In genomic region chr13:54055448-54055861, GRCm38 (mm10) we compare ENCODE assay signal across 8 mouse cellular contexts. TPM values are rescaled to one million over a fixed set of nuclear protein-coding genes. Genes with fewer than 3 reads are reported as not detected.
DNase-seq lines count a peak whose midpoint lies in the region; ATAC-seq lines count a peak whose summit lies in the region.

Gene Drd1, minus strand, starts transcription at chr13:54055705.

- H3K27ac ChIP-seq in hindbrain, embryonic 15.5 days (replicated peaks), result no peak within 1 kb of the TSS

- H3K4me3 ChIP-seq in hindbrain, embryonic 15.5 days, result peak within 1 kb of the TSS; percentile 52

- H3K4me1 ChIP-seq in hindbrain, embryonic 15.5 days (replicated peaks), result peaks cover 12% of the 10 kb centered on the region

- H3K4me2 ChIP-seq in hindbrain, embryonic 15.5 days, result peak within 1 kb of the TSS; percentile 99

- under 1% methylated on average over 31 of the region's 31 CpGs for WGBS in hindbrain, embryonic 15.5 days

- peak; percentile 79 for ATAC-seq in hindbrain, embryonic 15.5 days (ENCODE audit: low FRiP score, low read depth)
- peak; percentile 79 for ATAC-seq in megakaryocyte, adult 5-6 weeks (ENCODE audit: poor library complexity, severe bottlenecking)

- DNase-seq in Muller cell, postnatal 12 days (ENCODE audit: inconsistent ontology term), result peak; percentile 77
- peak; percentile 66 for DNase-seq in cerebellum, adult 9-11 months
- peak; percentile 65 to 79 for DNase-seq in frontal cortex, postnatal 14 days (ENCODE audit: low spot score in 2 of 2)
- DNase-seq in left cerebral cortex, adult 8-10 months (ENCODE audit: low spot score in 2 of 2), result peak; percentile 69 to 72
- peak; percentile 88 for DNase-seq in right cerebral cortex, adult 2 months (ENCODE audit: low spot score in 2 of 2)
- peak; percentile 48 to 71 for DNase-seq in urinary bladder, postnatal 4 days (ENCODE audit: low spot score in 2 of 2)

- no peaks in the 10 kb centered on the region for H3K36me3 ChIP-seq in hindbrain, embryonic 15.5 days

- H3K27me3 ChIP-seq in hindbrain, embryonic 15.5 days, result peaks cover 9% of the 10 kb centered on the region; the same call in 1 of the 2 replicates

- peak within 1 kb of the TSS; percentile 34 for H3K9ac ChIP-seq in hindbrain, embryonic 15.5 days

- no peaks in the 10 kb centered on the region for H3K9me3 ChIP-seq in hindbrain, embryonic 15.5 days

RNA-seq across cellular contexts. Expression of gene Drd1, which starts in this region (rescaled TPM):
- polyA plus RNA-seq in hindbrain, embryonic 15.5 days (2015; fragmentation: Nextera tagmentation; extraction: Ambion mirVana), result 1.2 and 2.6 TPM in 2 replicates
- 10 to 100 TPM; 76.3 to 87.6 (median 80.8) TPM for total RNA-seq in left cerebral cortex, adult 8-10 months (2022)
- not detected in 2 replicates for total RNA-seq in megakaryocyte, adult 5-6 weeks (2015)
- total RNA-seq in megakaryocyte, adult 5-6 weeks (2017), result not detected in 2 replicates

Comparison
In these comparisons a context has a peak if more than half of its experiments do, and no peak if none do; other contexts are left out.
1. RNA of gene Drd1 (total RNA-seq): 76.3 to 87.6 TPM in left cerebral cortex, adult 8-10 months; not detected in megakaryocyte, adult 5-6 weeks; every median in the first group is over 10 times any median in the second.
2. Peak in ATAC-seq in megakaryocyte, adult 5-6 weeks; RNA of the gene not detected or under 1 TPM.
3. Peak in every context shown above with its lines, with median percentiles within 50 percentile points of each other: DNase-seq.